Mouse (Mus musculus) thymus, adult 2 months (tissue): Measurements from ENCODE around the gene Dpp6.

Experiments
- CTCF ChIP-seq: fragments of 200-500 bp; IDR thresholded peaks from 2 replicates; pipeline ENCODE4 v1.5.1; 2012; ENCODE audit warnings: mild to moderate bottlenecking, control low read depth, low read length, moderate library complexity, borderline replicate concordance; ENCODE audit not compliant: control insufficient read depth, poor library complexity, insufficient read depth; ENCODE audit errors: extremely low read depth
- POLR2A ChIP-seq: fragments of 200-500 bp; IDR thresholded peaks from 2 replicates; pipeline ENCODE4 v1.6.1; 2012; ENCODE audit warnings: mild to moderate bottlenecking, low read length, control low read depth, moderate library complexity; ENCODE audit not compliant: control insufficient read depth, poor library complexity, insufficient read depth; ENCODE audit errors: extremely low read depth

DNA sequence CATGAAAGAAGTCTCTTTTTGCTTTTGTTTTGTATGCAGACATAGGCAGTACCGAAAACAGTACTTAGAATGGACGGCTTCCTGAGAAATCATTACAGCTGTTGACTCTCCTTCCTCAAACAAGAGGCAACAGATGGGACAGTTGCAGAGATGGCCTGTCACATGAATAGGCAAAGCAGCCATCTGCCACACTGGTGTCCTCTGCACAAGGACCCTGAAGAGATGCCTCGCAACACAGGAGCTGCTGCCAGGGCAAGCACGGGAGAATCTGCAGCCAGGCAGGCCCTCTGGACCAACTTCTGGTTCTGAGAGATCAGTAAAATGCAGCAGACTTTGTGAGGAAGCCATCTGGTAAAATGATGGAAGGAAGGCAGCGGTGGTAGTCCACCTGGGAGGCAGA is 950.9 kb downstream of the Dpp6 start:
- TF ChIP-seq POLR2A = no peak
- no peak for TF ChIP-seq CTCF
